Mouse (Mus musculus) liver, embryonic 18 days (tissue): Measurements from ENCODE around the gene Ncan. TPM values are rescaled to one million over a fixed set of nuclear protein-coding genes. Genes with fewer than 3 reads are reported as not detected.

Experiments used
- polyA plus RNA-seq: library from polyadenylated mRNA; depleted of rRNA; stranded (reverse); fragments of >200 nt; gene quantifications from 2 replicates; pipeline ENCODE4 v1.2.3, GENCODE M21; 2012; rRNA removed

Gene Ncan
- polyA plus RNA-seq = under 0.01 TPM in 1 of 2 replicates, not detected in the other

GRCm38 (mm10) chr8:70120667-70121066 lies at the start of gene Ncan:
Gene Ncan (minus strand): TSS chr8:70120873.

GRCm38 (mm10) chr8:70139026-70139857 lies 18.6 kb upstream of the Ncan start, which contains the start of the genes Rfxank, Borcs8 and Mef2b:
Gene Rfxank (minus strand): TSS chr8:70139154.
Gene Borcs8 (plus strand): TSS chr8:70139499.
Gene Mef2b (plus strand): TSS chr8:70139711.

GRCm38 (mm10) chr8:70131166-70131883 lies 10.7 kb upstream of the Ncan start, which contains the start of gene Nr2c2ap:
Gene Nr2c2ap (plus strand): TSS chr8:70131333.

GRCm38 (mm10) chr8:70083285-70083684 lies 37.4 kb downstream of the Ncan start, which contains the start of gene Hapln4:
Gene Hapln4 (plus strand): TSS chr8:70083457.

GRCm38 (mm10) chr8:70072441-70073069 lies 48.1 kb downstream of the Ncan start, which contains the start of gene Tm6sf2:
Gene Tm6sf2 (plus strand): TSS chr8:70072924.

Other genes with a start within 250 kb of the Ncan start
- 0.01 and 0.02 TPM in 2 replicates for gene Cilp2, start 233.2 kb downstream of the Ncan start, polyA plus RNA-seq
- gene Tssk6, start 218.7 kb downstream of the Ncan start, polyA plus RNA-seq = 0.22 and 0.24 TPM in 2 replicates
- gene Ndufa13, start 218.3 kb downstream of the Ncan start, polyA plus RNA-seq = 62.7 and 63.0 TPM in 2 replicates
- gene Yjefn3, start 218.2 kb downstream of the Ncan start, polyA plus RNA-seq = 0.44 and 0.46 TPM in 2 replicates
- 12.3 and 13.6 TPM in 2 replicates for gene Gatad2a, start 124.5 kb downstream of the Ncan start, polyA plus RNA-seq
- 19.7 and 22.0 TPM in 2 replicates for gene Mau2, start 78.1 kb downstream of the Ncan start, polyA plus RNA-seq
- 5.8 and 6.6 TPM in 2 replicates for gene Sugp1, start 78.1 kb downstream of the Ncan start, polyA plus RNA-seq
- 1.7 and 3.0 TPM in 2 replicates for gene Tm6sf2, start 47.9 kb downstream of the Ncan start, polyA plus RNA-seq
- gene Hapln4, start 37.4 kb downstream of the Ncan start, polyA plus RNA-seq = 0.02 and 0.05 TPM in 2 replicates
- gene Nr2c2ap, start 10.5 kb upstream of the Ncan start, polyA plus RNA-seq = 7.7 and 8.4 TPM in 2 replicates
- 5.7 and 7.2 TPM in 2 replicates for gene Rfxank, start 18.3 kb upstream of the Ncan start, polyA plus RNA-seq
- 24.7 and 27.1 TPM in 2 replicates for gene Borcs8, start 18.6 kb upstream of the Ncan start, polyA plus RNA-seq
- 0.02 and 0.06 TPM in 2 replicates for gene Mef2b, start 18.8 kb upstream of the Ncan start, polyA plus RNA-seq
- 38.5 and 51.0 TPM in 2 replicates for gene Tmem161a, start 51.5 kb upstream of the Ncan start, polyA plus RNA-seq
- 45.6 and 57.7 TPM in 2 replicates for gene Slc25a42, start 91.4 kb upstream of the Ncan start, polyA plus RNA-seq
- gene Sugp2, start 113.4 kb upstream of the Ncan start, polyA plus RNA-seq = 12.9 and 16.4 TPM in 2 replicates
- 7.8 and 7.9 TPM in 2 replicates for gene Armc6, start 113.6 kb upstream of the Ncan start, polyA plus RNA-seq
- 6.7 and 6.9 TPM in 2 replicates for gene Homer3, start 162.0 kb upstream of the Ncan start, polyA plus RNA-seq
- gene Ddx49, start 181.6 kb upstream of the Ncan start, polyA plus RNA-seq = 16.9 and 18.1 TPM in 2 replicates
- gene Cope, start 181.6 kb upstream of the Ncan start, polyA plus RNA-seq = 193 and 196 TPM in 2 replicates
- 0.07 and 0.09 TPM in 2 replicates for gene Cers1, start 194.9 kb upstream of the Ncan start, polyA plus RNA-seq
- gene Gdf1, start 208.9 kb upstream of the Ncan start, polyA plus RNA-seq = 0.05 TPM in 1 of 2 replicates, not detected in the other
- 9.1 and 10.4 TPM in 2 replicates for gene Upf1, start 232.4 kb upstream of the Ncan start, polyA plus RNA-seq